Mouse (Mus musculus) cerebellum, adult 2 months (tissue): ENCODE measurements around the gene Ndn. TPM values are rescaled to one million over a fixed set of nuclear protein-coding genes. Genes with fewer than 3 reads are reported as not detected.

Experiments used
- DNase-seq, 2 experiments: peaks; one replicate each; pipeline ENCODE4 v3.0.0; 2021
- H3K27ac ChIP-seq: fragments of 200-500 bp; 2 replicates; pipeline ENCODE4 v1.5.1; 2012; ENCODE audit warnings: low read length, control low read depth, inconsistent platforms; ENCODE audit not compliant: insufficient read depth
- H3K27me3 ChIP-seq: fragments of 200-500 bp; 2 replicates; pipeline ENCODE4 v1.6.1; 2012; ENCODE audit warnings: inconsistent platforms, mild to moderate bottlenecking, low read length, moderate library complexity; ENCODE audit not compliant: control insufficient read depth, insufficient read depth
- H3K4me1 ChIP-seq: fragments of 200-500 bp; 2 replicates; pipeline ENCODE4 v1.6.1; 2011; ENCODE audit warnings: low read length; ENCODE audit not compliant: control insufficient read depth, insufficient read depth
- H3K4me3 ChIP-seq: fragments of 200-500 bp; replicated peaks from 2 replicates; pipeline ENCODE3; 2011; ENCODE audit warnings: mild to moderate bottlenecking, low read depth, low read length, control low read depth; ENCODE audit not compliant: insufficient read depth
- CTCF ChIP-seq: fragments of 200-500 bp; IDR thresholded peaks from 2 replicates; pipeline ENCODE4 v1.5.1; 2011; ENCODE audit warnings: low read depth, mild to moderate bottlenecking, control low read depth, low read length, moderate library complexity, borderline replicate concordance; ENCODE audit not compliant: insufficient read depth
- POLR2A ChIP-seq: fragments of 200-500 bp; IDR thresholded peaks from 2 replicates; pipeline ENCODE4 v1.6.1; 2011; ENCODE audit warnings: low read length, control low read depth, borderline replicate concordance; ENCODE audit not compliant: insufficient read depth
- WGBS: fragments of 180-500 bp; shearing (Covaris S2); methylation state at CpG from one replicate; pipeline ENCODE4 v1.1.7; 2018; 5-methylcytosine and 5-hydroxymethylcytosine counted together
- polyA plus RNA-seq: library from polyadenylated mRNA; depleted of rRNA; stranded (reverse); fragments of >200 nt; gene quantifications from 2 replicates; pipeline ENCODE4 v1.2.3, GENCODE M21; 2012

Ndn gene
- polyA plus RNA-seq, 1 experiment, result 172 TPM

GRCm38 (mm10) chr7:62365039-62365636 is 18.8 kb downstream of the Ndn start:
- DNase-seq, result no peak
- H3K27ac ChIP-seq, result no peak overlapping the region
- TF ChIP-seq POLR2A (no peak), CTCF (no peak)
- H3K4me1 ChIP-seq, result no peaks in the 10 kb centered on the region
- no peak overlapping the region for H3K4me3 ChIP-seq
- H3K27me3 ChIP-seq, result no peaks in the 10 kb centered on the region
- 56% methylated on average over 7 of the region's 7 CpGs for WGBS

- Histone ChIP-seq H3K27me3 (no peaks in the 10 kb centered on the region), H3K27ac (no peak overlapping the region), H3K4me3 (no peak overlapping the region), H3K4me1 (no peaks in the 10 kb centered on the region)
- TF ChIP-seq CTCF (no peak), POLR2A (no peak)
- WGBS, result 64% methylated on average over 8 of the region's 8 CpGs
- no peak for DNase-seq
Observed at GRCm38 (mm10) chr7:62366730-62367129, 20.4 kb downstream of the Ndn start.

- 33% methylated on average over 4 of the region's 4 CpGs for WGBS
- Histone ChIP-seq H3K4me3 (no peak overlapping the region), H3K4me1 (no peaks in the 10 kb centered on the region), H3K27ac (no peak overlapping the region), H3K27me3 (no peaks in the 10 kb centered on the region)
- no peak for DNase-seq
- TF ChIP-seq POLR2A, result no peak
- peak; percentile 29; the same call in 1 of the 2 replicates for TF ChIP-seq CTCF
Observed at GRCm38 (mm10) chr7:62375658-62376057, 29.3 kb downstream of the Ndn start.

GRCm38 (mm10) chr7:62376510-62377304 is 30.3 kb downstream of the Ndn start, which contains the start of gene Magel2:
Magel2 (plus strand) TSS chr7:62377010.
- Histone ChIP-seq H3K4me1 (no peaks in the 10 kb centered on the region), H3K4me3 (no peak within 1 kb of the TSS), H3K27me3 (no peaks in the 10 kb centered on the region), H3K27ac (no peak within 1 kb of the TSS)
- WGBS, result 24% methylated on average over 31 of the region's 31 CpGs
- no peak for TF ChIP-seq POLR2A
- no peak for TF ChIP-seq CTCF
- DNase-seq, result no peak

GRCm38 (mm10) chr7:62377313-62377712 is 30.9 kb downstream of the Ndn start:
- TF ChIP-seq POLR2A (no peak), CTCF (no peak)
- no peak for DNase-seq
- no peak overlapping the region for H3K27ac ChIP-seq
- no peaks in the 10 kb centered on the region for H3K27me3 ChIP-seq
- H3K4me1 ChIP-seq, result no peaks in the 10 kb centered on the region
- H3K4me3 ChIP-seq, result no peak overlapping the region
- WGBS, result 49% methylated on average over 14 of the region's 14 CpGs

- WGBS, result 80% methylated on average over 9 of the region's 9 CpGs
- TF ChIP-seq POLR2A (no peak), CTCF (no peak)
- no peaks in the 10 kb centered on the region for H3K4me1 ChIP-seq
- no peak overlapping the region for H3K4me3 ChIP-seq
- no peaks in the 10 kb centered on the region for H3K27me3 ChIP-seq
- H3K27ac ChIP-seq, result no peak overlapping the region
- no peak for DNase-seq
Observed at GRCm38 (mm10) chr7:62378529-62378928, 32.2 kb downstream of the Ndn start.

GRCm38 (mm10) chr7:62382391-62382790 is 36.0 kb downstream of the Ndn start:
- Histone ChIP-seq H3K4me3 (no peak overlapping the region), H3K27me3 (no peaks in the 10 kb centered on the region), H3K27ac (no peak overlapping the region), H3K4me1 (no peaks in the 10 kb centered on the region)
- WGBS, result 8% methylated on average over 2 of the region's 2 CpGs
- peak in 1 of 2 experiments; percentile 26 for DNase-seq
- TF ChIP-seq POLR2A (no peak), CTCF (peak; percentile 63)

- 38% methylated on average over 4 of the region's 4 CpGs for WGBS
- no peaks in the 10 kb centered on the region for H3K4me1 ChIP-seq
- H3K27ac ChIP-seq, result no peak overlapping the region
- DNase-seq, result no peak
- H3K4me3 ChIP-seq, result no peak overlapping the region
- no peaks in the 10 kb centered on the region for H3K27me3 ChIP-seq
- TF ChIP-seq CTCF (no peak), POLR2A (no peak)
Observed at GRCm38 (mm10) chr7:62388291-62388690, 41.9 kb downstream of the Ndn start.
